Mouse (Mus musculus): Measurements from ENCODE around the gene Fcho1. TPM values are rescaled to one million over a fixed set of nuclear protein-coding genes. Genes with fewer than 3 reads are reported as not detected.

Gene Fcho1
- polyA plus RNA-seq, 1 experiment from 2014 or later, result 3.9 TPM

DNA sequence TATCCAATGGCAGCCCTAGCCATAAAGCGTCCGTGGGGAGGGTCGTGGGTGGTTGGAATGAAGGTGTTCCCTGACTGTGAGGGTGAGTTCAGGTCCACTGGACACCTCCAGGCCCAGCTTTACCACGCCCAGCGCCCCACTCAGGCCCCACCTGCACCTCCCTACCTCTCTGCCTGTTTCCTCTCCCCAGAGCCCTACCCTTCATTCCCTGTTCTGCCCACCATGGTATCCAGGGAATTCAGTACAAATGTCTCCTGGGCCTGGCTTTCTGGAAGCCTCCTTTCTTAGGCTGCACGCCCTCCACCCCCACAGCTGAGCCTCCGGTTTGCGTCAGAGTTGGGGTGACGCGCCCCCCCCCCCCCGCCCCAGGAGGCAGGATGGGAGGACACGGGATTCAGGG is 55.3 kb downstream of the Fcho1 start:
- DNase-seq (no peak), ATAC-seq (ENCODE audit: insufficient read depth) (no peak)
- H3K9ac ChIP-seq, result no peak overlapping the region
- peaks cover 3% of the 10 kb centered on the region; the same call in 1 of the 2 replicates for H3K4me1 ChIP-seq (ENCODE audit: insufficient read depth)
- TF ChIP-seq CTCF (IDR thresholded peaks at IDR 0.05; ENCODE audit: low read depth), result no peak
- peak overlapping the region; percentile 38 for H3K4me3 ChIP-seq (ENCODE audit: low read depth, low read length)
- no peaks in the 10 kb centered on the region for H3K36me3 ChIP-seq (ENCODE audit: insufficient read depth)
- H3K9me3 ChIP-seq (ENCODE audit: low read depth, low read length), result no peaks in the 10 kb centered on the region
- H3K27ac ChIP-seq (ENCODE audit: low read depth), result no peak overlapping the region
- H3K27me3 ChIP-seq (ENCODE audit: insufficient read depth, low read length), result 0 out of 2 replicates have a peak, but pooled peaks cover 16% of the 10 kb centered on the region
- WGBS, result 8% methylated on average over 11 of the region's 12 CpGs
- H3K4me2 ChIP-seq, result peak overlapping the region; percentile 91

DNA sequence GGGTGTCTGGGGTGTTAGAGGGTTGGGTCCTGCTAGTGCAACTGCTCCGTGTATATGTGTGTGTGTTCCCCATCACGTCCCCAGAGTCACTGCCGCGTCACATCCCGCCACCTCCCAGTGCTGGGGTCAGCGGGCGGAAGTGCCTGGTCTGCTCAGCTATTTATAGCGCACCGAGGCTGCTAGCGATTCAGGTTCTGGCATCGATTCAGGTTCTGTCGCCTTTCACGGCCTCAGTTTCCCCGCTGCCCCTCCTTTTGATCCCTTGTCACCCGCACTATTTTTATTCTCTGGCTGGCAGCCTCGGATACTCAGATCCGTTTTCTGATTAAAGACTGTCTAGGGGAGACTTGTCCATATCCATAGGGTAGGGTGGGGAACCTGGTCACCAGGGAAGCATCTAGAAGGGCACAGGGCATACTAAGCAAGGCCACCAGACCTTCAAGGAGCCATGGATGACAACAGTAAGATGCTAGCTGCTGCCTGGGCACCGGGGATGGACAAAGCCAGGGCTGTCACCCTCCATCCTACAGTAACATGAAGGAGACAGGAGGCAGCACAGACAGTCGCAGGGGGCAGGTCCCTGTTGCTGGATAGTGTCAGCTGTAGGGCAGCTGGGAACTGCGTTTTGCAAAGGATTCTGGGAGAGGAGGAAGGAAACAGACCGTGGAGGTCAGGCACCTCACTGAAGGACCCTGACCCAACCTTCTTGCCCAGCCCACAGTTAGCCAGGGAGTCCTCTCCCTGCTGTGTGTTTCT is 57.1 kb downstream of the Fcho1 start:
- Histone ChIP-seq H3K4me1 (ENCODE audit: insufficient read depth) (peaks cover 3% of the 10 kb centered on the region; the same call in 1 of the 2 replicates), H3K9me3 (ENCODE audit: low read depth, low read length) (no peaks in the 10 kb centered on the region), H3K4me2 (peak overlapping the region; percentile 42), H3K4me3 (ENCODE audit: low read depth, low read length) (no peak overlapping the region), H3K9ac (no peak overlapping the region), H3K36me3 (ENCODE audit: insufficient read depth) (no peaks in the 10 kb centered on the region), H3K27ac (ENCODE audit: low read depth) (no peak overlapping the region), H3K27me3 (ENCODE audit: insufficient read depth, low read length) (0 out of 2 replicates have a peak, but pooled peaks cover 16% of the 10 kb centered on the region)
- ATAC-seq (ENCODE audit: insufficient read depth) (no peak), DNase-seq (peak; percentile 69)
- TF ChIP-seq CTCF (IDR thresholded peaks at IDR 0.05; ENCODE audit: low read depth), result no peak
- 1% methylated on average over 21 of the region's 21 CpGs for WGBS

DNA sequence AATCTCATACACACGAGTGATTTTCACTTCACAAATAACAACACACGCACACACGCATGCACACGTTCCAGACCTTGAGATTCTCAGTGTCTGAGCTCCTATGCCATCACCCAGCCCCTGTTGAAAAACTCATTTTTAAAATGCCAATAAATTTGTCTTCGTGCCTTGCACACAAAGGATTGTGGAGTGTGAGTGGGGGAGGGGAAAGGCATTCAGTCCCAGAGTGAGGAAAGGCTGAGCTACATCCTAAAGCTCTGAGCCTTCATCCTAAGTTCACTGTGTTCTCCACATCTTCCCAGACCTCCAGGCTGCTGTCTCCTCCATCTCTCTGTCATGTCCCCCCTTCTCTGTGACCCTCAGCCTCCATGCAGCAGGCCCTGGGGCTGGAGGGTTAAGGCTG is 58.3 kb downstream of the Fcho1 start:
- no peak for TF ChIP-seq CTCF (IDR thresholded peaks at IDR 0.05; ENCODE audit: low read depth)
- no peaks in the 10 kb centered on the region for H3K9me3 ChIP-seq (ENCODE audit: low read depth, low read length)
- 0 out of 2 replicates have a peak, but pooled peaks cover 16% of the 10 kb centered on the region for H3K27me3 ChIP-seq (ENCODE audit: insufficient read depth, low read length)
- H3K4me3 ChIP-seq (ENCODE audit: low read depth, low read length), result no peak overlapping the region
- peaks cover 3% of the 10 kb centered on the region; the same call in 1 of the 2 replicates for H3K4me1 ChIP-seq (ENCODE audit: insufficient read depth)
- ATAC-seq (ENCODE audit: insufficient read depth) (no peak), DNase-seq (no peak)
- no peak overlapping the region for H3K27ac ChIP-seq (ENCODE audit: low read depth)
- H3K4me2 ChIP-seq, result no peak overlapping the region
- no peaks in the 10 kb centered on the region for H3K36me3 ChIP-seq (ENCODE audit: insufficient read depth)
- no peak overlapping the region for H3K9ac ChIP-seq
- 52% methylated on average over 5 of the region's 5 CpGs for WGBS

DNA sequence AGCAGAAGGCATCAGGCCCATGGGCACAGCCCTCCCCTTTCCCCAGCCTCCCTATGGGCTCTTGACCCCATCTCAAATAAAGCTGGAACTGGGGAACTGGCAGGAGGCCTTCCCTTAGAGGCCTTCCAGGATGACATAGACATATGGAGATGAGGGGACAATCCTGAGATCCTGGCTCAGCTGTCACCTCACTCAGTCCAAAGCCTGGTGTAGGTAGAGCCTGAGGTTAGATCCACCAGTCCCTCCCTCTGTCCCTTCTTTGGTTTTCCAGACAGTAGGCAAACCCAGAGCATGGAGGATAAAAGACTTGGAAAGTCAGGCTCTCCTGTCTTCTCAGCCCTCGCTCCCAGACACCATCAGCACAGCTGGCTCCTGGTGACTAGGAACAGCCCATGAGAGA is 58.7 kb downstream of the Fcho1 start:
- no peak for TF ChIP-seq CTCF (IDR thresholded peaks at IDR 0.05; ENCODE audit: low read depth)
- no peaks in the 10 kb centered on the region for H3K9me3 ChIP-seq (ENCODE audit: low read depth, low read length)
- H3K27me3 ChIP-seq (ENCODE audit: insufficient read depth, low read length), result 0 out of 2 replicates have a peak, but pooled peaks cover 16% of the 10 kb centered on the region
- 32% methylated on average over 1 of the region's 1 CpGs for WGBS
- no peak overlapping the region for H3K4me2 ChIP-seq
- H3K27ac ChIP-seq (ENCODE audit: low read depth), result no peak overlapping the region
- H3K36me3 ChIP-seq (ENCODE audit: insufficient read depth), result no peaks in the 10 kb centered on the region
- peaks cover 3% of the 10 kb centered on the region; the same call in 1 of the 2 replicates for H3K4me1 ChIP-seq (ENCODE audit: insufficient read depth)
- H3K9ac ChIP-seq, result no peak overlapping the region
- no peak for ATAC-seq (ENCODE audit: insufficient read depth)
- no peak overlapping the region for H3K4me3 ChIP-seq (ENCODE audit: low read depth, low read length)
- no peak for DNase-seq

DNA sequence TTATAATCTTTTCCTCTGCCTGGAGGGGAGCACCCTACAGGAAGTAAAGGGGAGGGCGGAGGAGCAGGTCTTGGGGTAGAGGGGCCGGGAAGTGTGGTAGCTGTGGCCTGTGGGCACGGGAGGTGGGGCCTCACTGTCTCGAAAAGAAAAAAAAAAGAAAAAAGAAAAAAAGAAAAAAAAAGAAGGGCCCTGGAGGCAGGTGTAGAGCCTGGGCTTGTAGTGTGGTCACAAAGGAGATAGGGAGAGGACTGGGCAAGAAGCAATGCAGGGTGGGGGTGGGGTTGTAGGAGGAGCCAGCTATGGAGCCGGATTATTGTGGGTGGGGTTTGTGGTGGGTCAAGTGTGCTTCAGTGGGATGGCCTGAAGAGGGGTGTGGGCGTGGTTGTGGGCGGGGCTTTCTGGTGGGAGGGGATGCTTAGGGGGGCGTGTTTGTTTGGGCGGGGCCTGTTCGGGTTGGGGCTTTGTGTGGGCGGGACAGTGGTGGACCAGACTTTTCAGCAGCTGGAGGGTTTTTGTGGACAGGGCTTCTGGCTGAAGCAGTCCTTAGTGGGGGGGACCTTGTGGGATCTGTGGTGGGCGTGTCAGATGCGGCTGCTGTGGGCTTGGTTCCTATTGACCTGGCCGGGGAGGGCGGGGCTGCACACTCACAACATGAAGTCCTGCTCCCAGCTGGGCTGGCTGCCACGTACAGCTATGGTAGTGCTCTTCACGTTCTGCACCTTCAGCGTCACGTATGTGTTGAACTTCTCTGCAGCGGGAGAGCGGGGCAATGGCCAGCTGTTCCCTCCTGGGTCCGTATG is 60.0 kb downstream of the Fcho1 start:
- no peak for TF ChIP-seq CTCF (IDR thresholded peaks at IDR 0.05; ENCODE audit: low read depth)
- Histone ChIP-seq H3K4me1 (ENCODE audit: insufficient read depth) (peaks cover 3% of the 10 kb centered on the region; the same call in 1 of the 2 replicates), H3K27ac (ENCODE audit: low read depth) (no peak overlapping the region), H3K4me3 (ENCODE audit: low read depth, low read length) (peak overlapping the region; percentile 17), H3K36me3 (ENCODE audit: insufficient read depth) (no peaks in the 10 kb centered on the region), H3K9me3 (ENCODE audit: low read depth, low read length) (no peaks in the 10 kb centered on the region), H3K4me2 (peak overlapping the region; percentile 50), H3K9ac (no peak overlapping the region), H3K27me3 (ENCODE audit: insufficient read depth, low read length) (peaks cover 12% of the 10 kb centered on the region; the same call in 1 of the 2 replicates)
- DNase-seq (peak; percentile 77), ATAC-seq (ENCODE audit: insufficient read depth) (peak; percentile 54)
- WGBS, result 1% methylated on average over 22 of the region's 22 CpGs

DNA sequence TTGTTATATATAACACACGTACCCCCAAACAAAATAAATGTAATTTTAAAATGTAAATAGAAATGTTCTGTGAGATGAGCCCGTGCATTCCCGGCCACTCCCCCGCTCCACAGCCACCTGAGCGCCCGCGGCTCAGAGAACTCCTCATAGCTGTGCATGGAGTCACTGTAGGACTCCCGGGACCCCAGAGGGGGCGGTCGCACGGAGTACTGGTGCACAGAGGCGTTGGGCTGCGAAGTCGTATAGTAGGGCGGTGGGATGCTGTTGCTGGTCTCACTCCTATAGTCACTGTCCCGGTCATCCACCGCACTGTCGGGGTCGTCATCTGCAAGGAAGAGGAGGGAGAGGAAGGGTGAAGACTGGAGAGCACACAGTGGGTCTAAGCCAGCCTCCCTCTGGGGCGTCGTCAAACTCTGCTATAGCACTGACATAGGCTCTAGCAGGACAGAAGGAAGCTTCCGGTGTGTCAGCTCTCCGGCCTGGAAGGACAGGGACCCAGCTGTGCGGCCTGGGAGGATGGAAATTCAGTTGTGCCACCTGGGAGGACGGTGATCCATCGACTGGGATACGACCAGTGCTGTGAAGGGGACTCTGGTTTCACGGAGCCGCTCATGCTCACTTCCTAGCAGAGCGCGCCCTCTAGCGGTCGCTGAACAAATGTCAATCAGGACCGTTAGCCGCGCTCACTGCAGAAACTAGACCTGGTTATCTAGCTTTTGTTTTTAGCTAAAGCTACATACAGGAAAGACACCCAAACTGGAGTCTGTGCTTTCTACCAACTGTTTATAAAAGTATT is 65.0 kb downstream of the Fcho1 start:
- ATAC-seq (ENCODE audit: insufficient read depth) (peak; percentile 67), DNase-seq (peak; percentile 95)
- no peak overlapping the region for H3K4me2 ChIP-seq
- H3K36me3 ChIP-seq (ENCODE audit: insufficient read depth), result no peaks in the 10 kb centered on the region
- H3K9ac ChIP-seq, result no peak overlapping the region
- TF ChIP-seq CTCF (IDR thresholded peaks at IDR 0.05; ENCODE audit: low read depth), result peak; percentile 96
- H3K9me3 ChIP-seq (ENCODE audit: low read depth, low read length), result no peaks in the 10 kb centered on the region
- 8% methylated on average over 36 of the region's 36 CpGs for WGBS
- no peak overlapping the region for H3K27ac ChIP-seq (ENCODE audit: low read depth)
- H3K27me3 ChIP-seq (ENCODE audit: insufficient read depth, low read length), result peaks cover 35% of the 10 kb centered on the region
- H3K4me1 ChIP-seq (ENCODE audit: insufficient read depth), result no peaks in the 10 kb centered on the region
- H3K4me3 ChIP-seq (ENCODE audit: low read depth, low read length), result no peak overlapping the region

Measured in lung, embryonic 14.5 days (tissue).